18 mouse cellular contexts compared by ENCODE assay signal in the genomic region with DNA sequence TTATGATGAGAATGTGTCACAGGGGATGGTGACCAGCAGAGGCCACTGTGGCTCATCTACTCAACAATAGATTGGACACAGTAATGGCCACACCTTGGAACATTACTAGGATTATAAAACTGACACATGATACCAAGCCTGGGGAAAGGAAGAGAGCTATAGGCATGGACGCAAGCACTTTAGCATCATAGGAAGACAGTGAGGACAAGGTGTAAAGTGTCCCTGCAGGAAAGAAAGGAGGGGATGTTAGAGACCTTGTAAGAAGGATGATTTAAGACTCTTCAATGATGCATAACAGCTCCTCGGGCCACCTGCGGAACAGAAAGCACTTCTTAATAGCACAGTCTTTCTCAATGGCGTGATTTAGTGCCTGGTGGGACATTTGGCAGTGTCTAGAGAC. TPM values are rescaled to one million over a fixed set of nuclear protein-coding genes. Genes with fewer than 3 reads are reported as not detected.
"Had no signal": no experiment of that assay in that cellular context is flagged by ENCODE, and none has a peak within 500 bp of the region (broad histone marks: within the 10 kb centered on the region; RNA-seq: fewer than 3 reads in every experiment).

No protein-coding gene starts in this region.

- ATAC-seq: lung, postnatal 0 days; midbrain, embryonic 13.5 days; midbrain, embryonic 15.5 days had no signal

- H3K4me1 ChIP-seq: lung, embryonic 15.5 days; midbrain, embryonic 15.5 days; neural tube, embryonic 12.5 days; stomach, embryonic 15.5 days had no signal

- H3K4me2 ChIP-seq: lung, embryonic 15.5 days; midbrain, embryonic 11.5 days; midbrain, embryonic 13.5 days; midbrain, embryonic 15.5 days; neural tube, embryonic 12.5 days; stomach, embryonic 15.5 days had no signal

- H3K36me3 ChIP-seq: lung, embryonic 15.5 days; midbrain, embryonic 13.5 days; midbrain, embryonic 15.5 days; neural tube, embryonic 12.5 days; stomach, embryonic 15.5 days had no signal

- H3K9me3 ChIP-seq: lung, embryonic 15.5 days; midbrain, embryonic 13.5 days; midbrain, embryonic 15.5 days; neural tube, embryonic 12.5 days; stomach, embryonic 15.5 days had no signal

- H3K9ac ChIP-seq: lung, embryonic 15.5 days; midbrain, embryonic 13.5 days; midbrain, embryonic 15.5 days; neural tube, embryonic 12.5 days; stomach, embryonic 15.5 days had no signal

- H3K27me3 ChIP-seq: lung, embryonic 15.5 days; midbrain, embryonic 13.5 days; midbrain, embryonic 15.5 days; neural tube, embryonic 12.5 days; stomach, embryonic 15.5 days had no signal

- H3K4me3 ChIP-seq: lung, embryonic 15.5 days; midbrain, embryonic 13.5 days; midbrain, embryonic 15.5 days; neural tube, embryonic 12.5 days; stomach, embryonic 15.5 days had no signal

- H3K27ac ChIP-seq: lung, embryonic 15.5 days; midbrain, embryonic 13.5 days; midbrain, embryonic 15.5 days; neural tube, embryonic 12.5 days; stomach, embryonic 15.5 days; stomach, postnatal 0 days had no signal

- DNase-seq: lung, adult 2 months; lung, postnatal 4 days; right cerebral cortex, postnatal 14 days; thymus, adult 2 months; thymus, postnatal 25 days; thymus, postnatal 4 days had no signal

RNA-seq across cellular contexts. Expression of a gene that starts 29.1 kb away (rescaled TPM):
- total RNA-seq: megakaryocyte, adult 5-6 weeks; megakaryocyte-erythroid progenitor cell, adult 5-6 weeks; monocyte, adult 5-6 weeks; neutrophil, adult 5-6 weeks had no signal
